Mouse (Mus musculus) liver, postnatal 0 days (tissue): ENCODE data around the gene Ing3.

Experiments
- CTCF ChIP-seq: sonication (generic); IDR thresholded peaks from 2 replicates; pipeline ENCODE4 v1.5.1; 2016; ENCODE audit warnings: antibody characterized with exemption, low read depth
- EP300 ChIP-seq: IDR thresholded peaks from 2 replicates; pipeline ENCODE4 v1.6.1; 2016; ENCODE audit warnings: antibody characterized with exemption, low read depth, mild to moderate bottlenecking

- TF ChIP-seq CTCF = no peak
- no peak for TF ChIP-seq EP300
Observed at GRCm38 (mm10) chr6:21955468-21955867, 6.1 kb downstream of the Ing3 start.
